Mouse (Mus musculus) midbrain, postnatal 0 days (tissue): Measurements from ENCODE around the gene Pafah1b3. TPM values are rescaled to one million over a fixed set of nuclear protein-coding genes. Genes with fewer than 3 reads are reported as not detected.

Experiments
- ATAC-seq: fragments of 200-750 bp; cut with Nextera tagmentation; 2 replicates; pipeline ENCODE4 v1.8.0; 2017; ENCODE audit warnings: moderate number of reproducible peaks, mild to moderate bottlenecking, moderate TSS enrichment, moderate library complexity; ENCODE audit not compliant: low FRiP score
- DNase-seq: peaks from one replicate; pipeline ENCODE4 v3.0.0-alpha.2; 2015; ENCODE audit warnings: low spot score
- H3K27ac ChIP-seq: fragments of 300-500 bp; sonication (generic); 2 replicates; pipeline ENCODE4 v1.5.1; 2014; ENCODE audit warnings: low read depth, mild to moderate bottlenecking, low read length, mixed read lengths
- H3K27me3 ChIP-seq: fragments of 300-500 bp; sonication (generic); 2 replicates; pipeline ENCODE4 v1.6.1; 2014; ENCODE audit warnings: low read length, control low read depth, mixed read lengths; ENCODE audit not compliant: insufficient read depth
- H3K36me3 ChIP-seq: fragments of 300-500 bp; sonication (generic); 2 replicates; pipeline ENCODE4 v1.6.1; 2014; ENCODE audit warnings: low read length, control low read depth, mixed read lengths; ENCODE audit not compliant: insufficient read depth
- H3K4me1 ChIP-seq: fragments of 300-500 bp; sonication (generic); 2 replicates; pipeline ENCODE4 v1.6.1; 2014; ENCODE audit warnings: mild to moderate bottlenecking, control low read depth, antibody characterized with exemption, low read length, mixed read lengths; ENCODE audit not compliant: insufficient read depth
- H3K4me2 ChIP-seq: fragments of 300-500 bp; sonication (generic); 2 replicates; pipeline ENCODE4 v1.6.1; 2014; ENCODE audit warnings: low read depth, mild to moderate bottlenecking, low read length, mixed read lengths; ENCODE audit not compliant: poor library complexity, severe bottlenecking
- H3K4me3 ChIP-seq: fragments of 300-500 bp; sonication (generic); 2 replicates; pipeline ENCODE4 v1.5.1; 2014; ENCODE audit warnings: low read depth, mild to moderate bottlenecking, low read length, moderate library complexity
- H3K9ac ChIP-seq: fragments of 300-500 bp; sonication (generic); replicated peaks from 2 replicates; pipeline ENCODE4 v1.6.1; 2014; ENCODE audit warnings: mild to moderate bottlenecking, low read length, moderate library complexity, mixed read lengths; ENCODE audit not compliant: poor library complexity, severe bottlenecking
- H3K9me3 ChIP-seq: fragments of 300-500 bp; sonication (generic); 2 replicates; pipeline ENCODE4 v1.6.1; 2016; ENCODE audit warnings: low read length, control low read depth
- CTCF ChIP-seq: IDR thresholded peaks from 2 replicates; pipeline ENCODE4 v1.5.1; 2016; ENCODE audit warnings: antibody characterized with exemption, mild to moderate bottlenecking
- WGBS: fragments of 180-500 bp; shearing (Covaris S2); extraction: QIAGEN DNeasy Blood & Tissue Kit; methylation state at CpG from one replicate; pipeline ENCODE4 v1.1.7; 2014; 5-methylcytosine and 5-hydroxymethylcytosine counted together
- polyA plus RNA-seq: library from polyadenylated mRNA; unstranded; fragments of >200 nt; fragmentation: Nextera tagmentation; extraction: Ambion mirVana; gene quantifications from 2 replicates; pipeline ENCODE4 v1.2.1, GENCODE M21; 2015
- total RNA-seq: library from RNA; depleted of rRNA; stranded (reverse); fragments of >200 nt; gene quantifications from 2 replicates; pipeline ENCODE4 v1.2.3, GENCODE M21; 2014

Gene Pafah1b3
- total and polyA plus RNA-seq, 2 experiments from 2014 or later, result 604 to 661 TPM

DNA sequence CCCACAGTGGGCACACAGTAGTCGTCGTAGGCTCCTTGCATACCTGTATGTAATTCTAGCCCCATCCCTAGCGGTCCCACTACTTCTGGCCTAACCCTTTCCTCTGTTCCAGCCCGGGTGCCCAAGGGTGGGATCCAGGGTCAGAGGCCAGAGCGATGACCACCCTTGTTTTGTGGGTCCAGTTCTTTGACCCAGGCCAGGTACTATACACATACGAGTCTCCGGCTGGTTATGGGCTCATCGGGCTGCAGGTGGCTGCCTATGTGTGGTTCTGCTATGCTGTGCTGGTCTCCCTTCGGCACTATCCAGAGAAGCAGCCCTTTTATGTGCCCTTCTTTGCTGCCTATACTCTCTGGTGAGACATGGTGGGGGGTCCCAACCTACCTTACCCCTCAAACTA lies 11.6 kb upstream of the Pafah1b3 start:
- no peak for TF ChIP-seq CTCF
- H3K4me2 ChIP-seq, result no peak overlapping the region
- peaks cover 22% of the 10 kb centered on the region; the same call in 1 of the 2 replicates for H3K27me3 ChIP-seq
- H3K4me1 ChIP-seq, result 0 out of 2 replicates have a peak, but pooled peaks cover 5% of the 10 kb centered on the region
- H3K4me3 ChIP-seq, result no peak overlapping the region
- H3K27ac ChIP-seq, result no peak overlapping the region
- no peaks in the 10 kb centered on the region for H3K9me3 ChIP-seq
- ATAC-seq (no peak), DNase-seq (no peak)
- no peak overlapping the region for H3K9ac ChIP-seq
- peaks cover 31% of the 10 kb centered on the region for H3K36me3 ChIP-seq
- WGBS, result 91% methylated on average over 9 of the region's 9 CpGs

DNA sequence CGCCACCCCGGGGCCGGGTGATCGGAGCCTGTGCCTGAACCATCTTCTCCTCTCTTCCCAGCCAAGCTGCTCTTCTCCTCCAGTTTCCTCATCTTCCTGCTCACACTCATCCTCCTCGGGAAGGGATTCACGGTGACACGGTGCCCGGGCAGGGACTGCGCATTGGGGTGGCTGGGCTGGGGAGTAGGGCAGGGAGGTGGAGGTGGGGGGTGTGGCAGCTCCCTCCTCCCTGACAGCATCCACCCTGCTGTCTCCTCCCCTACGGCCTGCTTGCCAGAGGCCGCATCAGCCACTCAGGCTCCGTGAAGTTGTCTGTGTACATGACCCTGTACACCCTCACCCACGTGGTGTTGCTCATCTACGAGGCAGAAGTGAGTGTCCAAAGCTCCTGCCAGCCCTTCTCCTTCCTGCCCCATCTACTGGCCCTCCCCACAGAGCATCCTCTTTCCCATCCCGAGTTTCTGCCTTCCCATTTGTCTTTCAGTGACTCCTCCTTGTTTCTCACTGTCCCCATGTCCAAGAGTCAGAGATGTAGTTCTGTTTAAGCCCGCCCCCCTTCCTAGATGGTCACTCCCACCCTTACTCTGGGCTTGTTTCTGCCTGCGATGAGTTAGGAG lies 11.0 kb upstream of the Pafah1b3 start:
- Histone ChIP-seq H3K4me1 (0 out of 2 replicates have a peak, but pooled peaks cover 5% of the 10 kb centered on the region), H3K9ac (no peak overlapping the region), H3K27ac (no peak overlapping the region), H3K4me2 (no peak overlapping the region), H3K27me3 (peaks cover 20% of the 10 kb centered on the region; the same call in 1 of the 2 replicates), H3K36me3 (peaks cover 31% of the 10 kb centered on the region), H3K9me3 (no peaks in the 10 kb centered on the region), H3K4me3 (no peak overlapping the region)
- DNase-seq (no peak), ATAC-seq (no peak)
- 72% methylated on average over 17 of the region's 17 CpGs for WGBS
- no peak for TF ChIP-seq CTCF

DNA sequence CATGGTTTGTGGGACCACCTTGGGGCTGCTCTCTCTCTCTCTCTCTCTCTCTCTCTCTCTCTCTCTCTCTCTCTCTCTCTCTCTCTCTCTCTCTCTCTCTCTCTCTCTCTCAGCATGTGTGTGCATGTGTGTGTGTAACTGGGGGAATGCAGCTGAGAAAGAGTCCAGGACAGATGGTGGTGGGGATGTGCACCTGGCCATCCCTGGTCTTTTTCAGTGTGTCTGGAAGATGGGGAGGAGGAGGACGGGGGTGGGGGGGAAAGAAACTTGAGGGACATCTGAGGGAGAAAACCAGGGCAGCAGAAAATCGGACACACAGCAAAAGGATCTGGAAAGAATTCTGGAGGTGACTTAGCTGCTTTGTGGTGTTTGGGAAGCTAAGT lies 8.8 kb upstream of the Pafah1b3 start:
- Histone ChIP-seq H3K9me3 (no peaks in the 10 kb centered on the region), H3K4me2 (peak overlapping the region; percentile 58), H3K9ac (peak overlapping the region; percentile 97), H3K27me3 (0 out of 2 replicates have a peak, but pooled peaks cover 3% of the 10 kb centered on the region), H3K4me3 (peak overlapping the region; percentile 63), H3K36me3 (peaks cover 20% of the 10 kb centered on the region), H3K27ac (peak overlapping the region; percentile 85; the same call in 1 of the 2 replicates), H3K4me1 (0 out of 2 replicates have a peak, but pooled peaks cover 5% of the 10 kb centered on the region)
- TF ChIP-seq CTCF, result no peak
- no peak for ATAC-seq
- DNase-seq, result no peak
- WGBS, result 33% methylated on average over 2 of the region's 2 CpGs

DNA sequence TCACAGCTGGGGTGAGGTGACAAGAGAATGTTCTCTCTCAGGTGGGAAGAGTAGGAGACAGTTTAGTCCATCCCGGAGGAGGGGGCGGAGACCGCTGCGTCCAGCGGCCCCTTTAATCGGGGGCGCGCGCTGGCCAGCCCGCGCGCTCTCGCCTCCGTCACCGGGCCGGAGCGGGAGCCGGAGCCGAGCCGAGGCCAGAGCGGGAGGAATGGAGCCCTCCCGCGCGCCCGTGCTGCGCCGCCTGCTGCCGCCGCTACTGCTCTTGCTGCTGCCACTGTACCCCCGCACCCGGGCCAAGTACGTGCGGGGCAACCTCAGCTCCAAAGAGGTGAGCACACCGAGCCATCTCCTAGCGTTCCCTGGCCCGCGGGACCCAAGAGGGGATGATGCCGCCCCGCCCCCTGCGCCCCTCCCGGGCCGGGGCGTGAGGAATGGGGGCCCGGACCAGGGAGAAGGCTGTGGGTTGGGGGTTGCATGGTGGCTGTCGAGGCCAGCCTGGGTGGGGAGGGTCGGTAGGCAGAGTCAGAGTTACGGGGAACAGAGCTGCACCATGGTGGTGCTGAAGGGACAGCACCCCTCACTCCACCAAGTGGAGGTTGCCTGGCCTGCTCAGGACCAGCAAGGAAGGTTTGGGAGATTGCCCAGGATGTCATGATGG lies 8.3 kb upstream of the Pafah1b3 start, which contains the start of gene Tmem145:
Gene Tmem145, plus strand, starts transcription at position 151 of the 658 bp plus-strand sequence.
- Histone ChIP-seq H3K36me3 (peaks cover 17% of the 10 kb centered on the region; the same call in 1 of the 2 replicates), H3K4me2 (peak within 1 kb of the TSS; percentile 58), H3K27me3 (no peaks in the 10 kb centered on the region), H3K9me3 (no peaks in the 10 kb centered on the region), H3K4me3 (peak within 1 kb of the TSS; percentile 63), H3K27ac (peak within 1 kb of the TSS; percentile 85), H3K4me1 (0 out of 2 replicates have a peak, but pooled peaks cover 5% of the 10 kb centered on the region), H3K9ac (peak within 1 kb of the TSS; percentile 97)
- peak; percentile 13; the same call in 1 of the 2 replicates for TF ChIP-seq CTCF
- ATAC-seq (peak; percentile 77), DNase-seq (peak; percentile 77)
- 0% methylated on average over 44 of the region's 47 CpGs for WGBS

DNA sequence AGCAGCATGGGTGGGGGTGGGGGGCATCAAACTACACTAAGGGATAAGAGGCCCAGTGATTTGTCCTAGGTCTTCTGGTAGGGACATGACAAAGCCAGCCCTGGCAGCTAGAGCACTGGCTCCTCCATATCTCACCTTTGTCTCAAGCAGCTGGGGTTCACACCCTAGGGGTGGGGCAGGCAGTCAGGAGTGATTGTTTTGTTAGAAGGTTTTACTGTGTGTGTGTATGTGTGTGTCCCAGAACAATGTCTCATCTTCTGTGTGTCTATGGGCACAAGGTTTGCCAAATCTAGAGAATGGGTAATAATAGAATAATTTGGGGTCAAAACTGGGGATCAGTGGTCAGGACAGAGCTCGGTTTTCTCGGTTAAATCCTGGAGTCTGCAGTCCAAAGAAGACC lies 7.7 kb upstream of the Pafah1b3 start:
- H3K4me2 ChIP-seq, result peak overlapping the region; percentile 58
- ATAC-seq (no peak), DNase-seq (no peak)
- no peak for TF ChIP-seq CTCF
- 0 out of 2 replicates have a peak, but pooled peaks cover 5% of the 10 kb centered on the region for H3K4me1 ChIP-seq
- H3K27me3 ChIP-seq, result no peaks in the 10 kb centered on the region
- WGBS, result 0% methylated on average over 2 of the region's 2 CpGs
- peak overlapping the region; percentile 85; the same call in 1 of the 2 replicates for H3K27ac ChIP-seq
- peaks cover 17% of the 10 kb centered on the region; the same call in 1 of the 2 replicates for H3K36me3 ChIP-seq
- H3K9me3 ChIP-seq, result no peaks in the 10 kb centered on the region
- peak overlapping the region; percentile 63 for H3K4me3 ChIP-seq
- peak overlapping the region; percentile 97 for H3K9ac ChIP-seq

DNA sequence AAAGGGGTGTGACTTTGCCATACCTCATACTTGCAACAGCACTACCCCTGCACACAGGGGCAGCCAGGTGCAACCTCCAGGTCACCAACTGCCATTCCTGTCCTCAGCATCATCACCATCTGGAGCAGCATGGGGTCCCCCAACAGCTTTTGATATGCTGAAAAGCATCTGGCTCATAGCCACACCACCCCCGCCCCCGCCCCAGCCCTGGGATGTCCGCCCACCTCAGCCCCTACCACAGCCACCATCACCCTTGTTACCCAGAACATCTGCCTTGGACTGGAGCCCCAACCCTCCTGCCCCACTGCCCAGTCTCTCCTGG lies 5.9 kb upstream of the Pafah1b3 start:
- DNase-seq, result no peak
- H3K27ac ChIP-seq, result no peak overlapping the region
- no peaks in the 10 kb centered on the region for H3K27me3 ChIP-seq
- H3K36me3 ChIP-seq, result peaks cover 11% of the 10 kb centered on the region; the same call in 1 of the 2 replicates
- H3K9me3 ChIP-seq, result no peaks in the 10 kb centered on the region
- no peak overlapping the region for H3K9ac ChIP-seq
- no peak for ATAC-seq
- no peak overlapping the region for H3K4me2 ChIP-seq
- 0 out of 2 replicates have a peak, but pooled peaks cover 5% of the 10 kb centered on the region for H3K4me1 ChIP-seq
- no peak overlapping the region for H3K4me3 ChIP-seq
- TF ChIP-seq CTCF, result no peak
- 87% methylated on average over 3 of the region's 3 CpGs for WGBS
